Mouse (Mus musculus) testis, adult 2 months (tissue): ENCODE measurements around the gene Lamb3. TPM values are rescaled to one million over a fixed set of nuclear protein-coding genes. Genes with fewer than 3 reads are reported as not detected.

Experiments
- H3K27ac ChIP-seq: fragments of 200-500 bp; 2 replicates; pipeline ENCODE4 v1.5.1; 2012; ENCODE audit warnings: low read depth, low read length; ENCODE audit not compliant: control insufficient read depth, insufficient read depth
- H3K27me3 ChIP-seq: fragments of 200-500 bp; 2 replicates; pipeline ENCODE4 v1.6.1; 2012; ENCODE audit warnings: mild to moderate bottlenecking, low read length, moderate library complexity; ENCODE audit not compliant: control insufficient read depth, insufficient read depth
- H3K36me3 ChIP-seq: fragments of 200-500 bp; 2 replicates; pipeline ENCODE4 v1.6.1; 2012; ENCODE audit warnings: mild to moderate bottlenecking, low read length; ENCODE audit not compliant: control insufficient read depth, insufficient read depth
- H3K4me1 ChIP-seq: fragments of 200-500 bp; 2 replicates; pipeline ENCODE4 v1.6.1; 2012; ENCODE audit warnings: low read length; ENCODE audit not compliant: control insufficient read depth, insufficient read depth
- H3K4me3 ChIP-seq: fragments of 200-500 bp; 2 replicates; pipeline ENCODE4 v1.5.1; 2012; ENCODE audit warnings: low read depth, mild to moderate bottlenecking, low read length, moderate library complexity, mixed read lengths; ENCODE audit not compliant: control insufficient read depth
- CTCF ChIP-seq: fragments of 200-500 bp; IDR thresholded peaks from 2 replicates; pipeline ENCODE4 v1.5.1; 2012; ENCODE audit warnings: low read depth, mild to moderate bottlenecking, inconsistent platforms, low read length, moderate library complexity; ENCODE audit not compliant: control insufficient read depth, insufficient read depth, insufficient replicate concordance
- POLR2A ChIP-seq: fragments of 200-500 bp; IDR thresholded peaks from 2 replicates; pipeline ENCODE4 v1.6.1; 2012; ENCODE audit warnings: low read depth, mild to moderate bottlenecking, inconsistent platforms, low read length, moderate library complexity; ENCODE audit not compliant: control insufficient read depth
- polyA plus RNA-seq: library from polyadenylated mRNA; depleted of rRNA; stranded (reverse); fragments of >200 nt; gene quantifications from 2 replicates; pipeline ENCODE4 v1.2.3, GENCODE M21; 2012

Gene Lamb3
- polyA plus RNA-seq, 1 experiment: 4.2 TPM

DNA sequence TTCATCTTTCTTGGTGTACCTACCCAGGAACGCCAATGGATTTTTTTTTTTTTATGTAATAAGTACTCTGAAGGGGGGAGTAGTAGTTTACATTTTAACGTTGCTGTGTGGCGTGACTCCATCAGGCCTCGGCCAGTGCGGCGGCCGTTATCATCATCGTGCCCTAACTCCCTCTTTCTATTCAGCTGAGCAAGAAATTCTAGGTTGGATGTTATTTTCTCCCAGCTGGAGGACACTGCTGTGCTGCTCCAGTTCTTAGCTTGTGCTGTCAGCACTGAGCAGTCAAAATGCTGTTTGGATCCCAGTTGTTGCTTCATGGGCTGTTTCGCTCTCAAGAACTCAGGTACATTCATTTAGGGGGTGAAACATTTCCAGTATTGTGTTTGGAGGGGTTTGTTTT, 52.1 kb downstream of the Lamb3 start:
- no peak overlapping the region for H3K27ac ChIP-seq
- no peaks in the 10 kb centered on the region for H3K36me3 ChIP-seq
- no peaks in the 10 kb centered on the region for H3K4me1 ChIP-seq
- no peak overlapping the region for H3K4me3 ChIP-seq
- TF ChIP-seq CTCF: no peak
- no peaks in the 10 kb centered on the region for H3K27me3 ChIP-seq

GRCm38 (mm10) chr1:193261897-193262548, 54.5 kb downstream of the Lamb3 start:
- Histone ChIP-seq H3K4me3 (no peak overlapping the region), H3K27me3 (no peaks in the 10 kb centered on the region), H3K27ac (no peak overlapping the region), H3K36me3 (no peaks in the 10 kb centered on the region), H3K4me1 (no peaks in the 10 kb centered on the region)
- no peak for TF ChIP-seq POLR2A
- TF ChIP-seq CTCF: no peak

DNA sequence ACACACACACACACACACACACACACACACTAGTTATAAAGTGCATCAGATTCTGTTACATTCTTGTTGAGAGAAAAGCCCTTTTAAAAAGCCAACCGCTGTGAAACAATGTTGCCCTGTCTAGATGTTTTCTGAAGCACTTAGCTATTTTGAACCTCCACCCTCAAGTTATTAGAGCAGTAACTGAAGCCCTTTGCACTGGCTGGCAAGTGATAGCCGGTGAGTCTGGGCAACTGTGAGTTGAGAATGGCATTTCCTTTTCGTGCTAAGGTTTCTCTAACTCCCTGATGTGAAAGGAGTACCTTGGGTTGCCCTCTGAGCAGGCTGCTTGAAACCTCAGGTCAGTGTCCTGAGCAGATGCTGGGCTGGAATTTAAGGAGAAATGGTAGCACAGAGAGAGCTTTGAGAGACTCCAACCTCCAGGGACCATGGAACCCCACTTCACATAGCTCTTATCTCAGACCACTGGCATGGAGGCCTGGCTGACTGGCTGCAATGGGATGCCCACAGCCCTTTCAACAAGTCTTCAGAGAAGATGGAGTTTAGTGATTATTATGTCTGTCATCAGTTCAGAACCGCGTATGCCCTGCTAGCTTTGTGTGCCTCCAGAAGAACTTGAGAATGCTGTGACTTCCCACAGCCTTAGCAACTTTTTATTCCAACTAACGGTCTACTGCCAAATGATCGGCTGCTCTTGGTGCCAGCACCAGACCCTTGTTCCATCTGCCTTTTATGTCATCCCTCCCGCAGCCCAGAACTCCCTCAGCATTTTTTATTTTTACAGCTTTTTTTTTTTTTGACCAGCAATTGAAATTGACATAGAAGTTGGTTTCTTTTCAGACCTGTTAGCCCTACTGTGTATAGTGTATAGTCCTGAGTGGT, 55.8 kb downstream of the Lamb3 start:
- H3K27ac ChIP-seq: no peak overlapping the region
- H3K36me3 ChIP-seq: no peaks in the 10 kb centered on the region
- no peaks in the 10 kb centered on the region for H3K4me1 ChIP-seq
- H3K27me3 ChIP-seq: no peaks in the 10 kb centered on the region
- H3K4me3 ChIP-seq: no peak overlapping the region
- no peak for TF ChIP-seq POLR2A
- no peak for TF ChIP-seq CTCF

DNA sequence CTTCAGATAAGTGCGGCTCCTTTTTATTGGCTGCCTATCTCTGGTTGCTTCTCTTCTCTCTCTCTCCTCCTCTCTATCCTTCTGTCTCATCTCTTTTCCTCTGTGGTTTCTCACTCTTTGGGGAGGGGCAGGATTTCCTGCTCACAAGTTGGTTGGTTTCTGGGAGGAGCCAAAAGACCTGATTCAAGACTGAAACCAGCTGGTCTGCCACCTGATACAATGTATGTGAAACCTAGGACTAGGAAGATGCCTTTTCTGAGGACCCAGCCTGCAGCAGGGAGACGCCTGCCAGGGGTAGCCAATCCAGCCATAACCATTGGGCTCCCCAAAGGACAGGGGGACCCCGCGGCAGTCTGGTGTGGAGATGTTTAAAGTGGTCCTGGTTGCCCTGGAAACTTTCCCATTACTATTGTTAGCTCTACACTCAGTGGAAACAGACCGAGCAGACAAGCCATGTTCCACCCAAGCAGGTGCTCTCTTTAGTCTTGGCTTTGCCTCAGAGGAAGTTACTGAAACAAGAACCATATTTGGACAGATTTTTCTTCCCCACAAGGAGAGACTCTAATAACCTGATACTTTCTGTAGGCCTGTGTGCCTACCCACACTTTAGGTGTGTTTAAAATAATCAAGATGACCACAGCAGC, 56.6 kb downstream of the Lamb3 start, which contains the start of gene Hsd11b1:
Hsd11b1 (minus strand) TSS at position 121 of the 644 bp plus-strand sequence.
- no peak for TF ChIP-seq POLR2A
- Histone ChIP-seq H3K27me3 (no peaks in the 10 kb centered on the region), H3K4me3 (no peak within 1 kb of the TSS), H3K4me1 (no peaks in the 10 kb centered on the region), H3K36me3 (no peaks in the 10 kb centered on the region), H3K27ac (no peak within 1 kb of the TSS)

- H3K4me1 ChIP-seq: no peaks in the 10 kb centered on the region
- no peak overlapping the region for H3K27ac ChIP-seq
- H3K27me3 ChIP-seq: no peaks in the 10 kb centered on the region
- no peak overlapping the region for H3K4me3 ChIP-seq
- TF ChIP-seq CTCF (no peak), POLR2A (no peak)
- H3K36me3 ChIP-seq: no peaks in the 10 kb centered on the region
Measured at GRCm38 (mm10) chr1:193265734-193266133, 58.2 kb downstream of the Lamb3 start.

- H3K36me3 ChIP-seq: no peaks in the 10 kb centered on the region
- TF ChIP-seq POLR2A: no peak
- no peak for TF ChIP-seq CTCF
- no peak overlapping the region for H3K4me3 ChIP-seq
- H3K27ac ChIP-seq: no peak overlapping the region
- no peaks in the 10 kb centered on the region for H3K27me3 ChIP-seq
- H3K4me1 ChIP-seq: peaks cover 9% of the 10 kb centered on the region
Measured at GRCm38 (mm10) chr1:193270965-193271763, 63.7 kb downstream of the Lamb3 start.

DNA sequence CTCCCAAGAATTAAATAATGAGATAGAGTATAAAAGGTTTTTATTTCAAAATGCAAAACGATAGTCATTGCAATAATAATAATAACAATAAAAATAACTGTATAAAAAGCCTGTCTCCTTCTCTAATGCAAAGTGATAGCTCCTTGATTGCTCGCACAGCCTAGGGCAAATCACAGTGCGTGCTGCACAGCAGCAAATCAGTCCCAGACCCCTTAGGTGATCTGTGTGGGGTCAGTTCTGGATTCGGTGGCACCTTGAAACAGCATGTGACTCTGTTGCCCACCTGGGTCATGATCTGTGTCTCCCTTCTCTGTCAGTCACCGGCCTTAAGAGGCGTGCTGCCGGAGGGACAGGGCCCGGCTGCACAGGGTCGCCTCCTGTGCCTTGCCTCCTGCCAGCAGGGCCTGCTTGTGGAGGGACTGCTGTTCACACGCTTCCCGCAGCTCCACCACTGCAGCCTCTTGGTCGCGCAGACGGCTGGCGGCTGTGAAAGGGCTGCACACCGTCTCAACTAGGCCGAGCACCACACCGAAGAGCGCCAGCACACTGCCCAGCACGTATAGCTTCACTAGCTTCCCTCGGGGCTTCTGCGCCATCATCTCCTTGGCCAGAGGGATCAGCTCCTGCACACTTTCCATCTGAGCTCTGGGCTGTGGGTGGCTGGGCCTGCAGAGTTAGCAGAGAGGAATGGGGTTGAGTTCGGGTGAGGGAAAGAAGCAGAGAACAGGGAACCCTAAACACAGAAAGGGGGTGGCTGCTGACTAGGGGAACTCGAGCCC, 64.8 kb downstream of the Lamb3 start:
- no peaks in the 10 kb centered on the region for H3K36me3 ChIP-seq
- no peak for TF ChIP-seq POLR2A
- TF ChIP-seq CTCF: no peak
- H3K27ac ChIP-seq: peak overlapping the region; percentile 87
- H3K4me3 ChIP-seq: peak overlapping the region; percentile 76
- H3K27me3 ChIP-seq: no peaks in the 10 kb centered on the region
- H3K4me1 ChIP-seq: peaks cover 9% of the 10 kb centered on the region
